Mouse (Mus musculus) cerebellum, adult 2 months (tissue): Measurements from ENCODE around the gene Ppfibp1. TPM values are rescaled to one million over a fixed set of nuclear protein-coding genes. Genes with fewer than 3 reads are reported as not detected.

ENCODE experiments used
- DNase-seq, 2 experiments: peaks; one replicate each; pipeline ENCODE4 v3.0.0; 2021
- H3K27ac ChIP-seq: fragments of 200-500 bp; 2 replicates; pipeline ENCODE4 v1.5.1; 2012; ENCODE audit warnings: low read length, control low read depth, inconsistent platforms; ENCODE audit not compliant: insufficient read depth
- H3K27me3 ChIP-seq: fragments of 200-500 bp; 2 replicates; pipeline ENCODE4 v1.6.1; 2012; ENCODE audit warnings: inconsistent platforms, mild to moderate bottlenecking, low read length, moderate library complexity; ENCODE audit not compliant: control insufficient read depth, insufficient read depth
- H3K4me1 ChIP-seq: fragments of 200-500 bp; 2 replicates; pipeline ENCODE4 v1.6.1; 2011; ENCODE audit warnings: low read length; ENCODE audit not compliant: control insufficient read depth, insufficient read depth
- H3K4me3 ChIP-seq: fragments of 200-500 bp; replicated peaks from 2 replicates; pipeline ENCODE3; 2011; ENCODE audit warnings: mild to moderate bottlenecking, low read depth, low read length, control low read depth; ENCODE audit not compliant: insufficient read depth
- CTCF ChIP-seq: fragments of 200-500 bp; IDR thresholded peaks from 2 replicates; pipeline ENCODE4 v1.5.1; 2011; ENCODE audit warnings: low read depth, mild to moderate bottlenecking, control low read depth, low read length, moderate library complexity, borderline replicate concordance; ENCODE audit not compliant: insufficient read depth
- POLR2A ChIP-seq: fragments of 200-500 bp; IDR thresholded peaks from 2 replicates; pipeline ENCODE4 v1.6.1; 2011; ENCODE audit warnings: low read length, control low read depth, borderline replicate concordance; ENCODE audit not compliant: insufficient read depth
- WGBS: fragments of 180-500 bp; shearing (Covaris S2); methylation state at CpG from one replicate; pipeline ENCODE4 v1.1.7; 2018; 5-methylcytosine and 5-hydroxymethylcytosine counted together
- polyA plus RNA-seq: library from polyadenylated mRNA; depleted of rRNA; stranded (reverse); fragments of >200 nt; gene quantifications from 2 replicates; pipeline ENCODE4 v1.2.3, GENCODE M21; 2012

Gene Ppfibp1
- polyA plus RNA-seq, 1 experiment: 9.4 TPM

DNA sequence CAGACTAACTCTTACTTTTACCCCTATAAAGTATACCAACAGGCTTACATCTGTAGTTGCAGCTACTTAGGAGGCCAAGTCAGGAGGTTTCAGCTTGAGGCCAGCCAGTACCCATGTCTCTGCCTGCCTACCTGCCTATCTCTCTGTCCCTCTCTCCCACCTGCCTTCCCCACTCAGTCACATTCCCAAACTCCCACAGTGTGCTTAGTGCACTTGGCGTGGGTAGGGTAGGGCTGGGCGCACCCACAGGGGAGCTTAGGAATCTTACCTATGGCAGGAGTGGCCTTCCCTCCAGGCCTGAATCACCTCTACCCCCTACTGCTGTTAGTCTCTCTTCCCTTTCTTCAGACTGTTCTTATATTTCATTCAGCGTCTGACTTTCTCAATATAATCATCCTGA lies 82.5 kb downstream of the Ppfibp1 start:
- no peak for DNase-seq
- no peak overlapping the region for H3K27ac ChIP-seq
- TF ChIP-seq POLR2A (no peak), CTCF (no peak)
- H3K4me1 ChIP-seq: no peaks in the 10 kb centered on the region
- no peaks in the 10 kb centered on the region for H3K27me3 ChIP-seq
- WGBS: 81% methylated on average over 3 of the region's 3 CpGs
- H3K4me3 ChIP-seq: no peak overlapping the region

DNA sequence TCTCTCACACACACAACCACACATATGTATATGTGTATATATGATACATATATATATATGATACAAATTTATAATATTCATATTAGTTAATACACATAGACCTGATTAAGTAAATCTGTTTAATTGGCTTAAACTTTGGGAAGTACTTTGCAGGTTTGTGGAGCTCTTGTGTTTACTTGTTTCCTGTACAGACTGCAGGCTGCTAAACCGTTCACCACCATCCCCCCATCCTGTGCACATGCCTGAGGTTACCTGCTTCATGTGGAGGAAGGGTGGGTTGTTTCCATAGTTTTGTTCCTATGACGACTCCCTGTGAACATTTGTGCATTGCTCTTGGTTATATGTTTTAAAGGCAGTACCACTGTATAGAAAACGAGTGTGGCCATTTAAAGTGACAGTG lies 83.1 kb downstream of the Ppfibp1 start:
- DNase-seq: no peak
- 74% methylated on average over 3 of the region's 3 CpGs for WGBS
- Histone ChIP-seq H3K4me3 (no peak overlapping the region), H3K27ac (no peak overlapping the region), H3K27me3 (no peaks in the 10 kb centered on the region), H3K4me1 (no peaks in the 10 kb centered on the region)
- TF ChIP-seq CTCF (no peak), POLR2A (no peak)

DNA sequence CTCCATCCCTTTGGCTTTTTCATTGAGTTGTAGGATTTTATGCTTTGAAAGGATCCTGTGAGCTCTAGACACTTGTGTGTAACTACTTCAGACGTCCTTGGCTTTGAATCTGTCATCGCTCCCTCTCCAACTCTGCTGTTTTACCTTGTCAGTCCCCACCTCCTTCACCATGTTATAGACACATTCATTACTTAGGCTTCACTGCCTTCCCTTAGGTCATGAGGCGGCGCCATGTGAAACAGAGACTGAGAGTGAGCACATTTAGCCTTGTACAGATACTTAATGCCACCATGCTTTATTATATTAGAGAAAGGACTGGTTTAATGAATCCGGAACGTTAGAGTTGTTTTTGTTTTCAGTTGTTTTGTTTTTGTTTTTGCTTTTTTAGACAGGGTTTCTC lies 83.7 kb downstream of the Ppfibp1 start:
- Histone ChIP-seq H3K27ac (no peak overlapping the region), H3K4me1 (no peaks in the 10 kb centered on the region), H3K27me3 (no peaks in the 10 kb centered on the region), H3K4me3 (no peak overlapping the region)
- 82% methylated on average over 6 of the region's 6 CpGs for WGBS
- no peak for TF ChIP-seq CTCF
- no peak for DNase-seq

DNA sequence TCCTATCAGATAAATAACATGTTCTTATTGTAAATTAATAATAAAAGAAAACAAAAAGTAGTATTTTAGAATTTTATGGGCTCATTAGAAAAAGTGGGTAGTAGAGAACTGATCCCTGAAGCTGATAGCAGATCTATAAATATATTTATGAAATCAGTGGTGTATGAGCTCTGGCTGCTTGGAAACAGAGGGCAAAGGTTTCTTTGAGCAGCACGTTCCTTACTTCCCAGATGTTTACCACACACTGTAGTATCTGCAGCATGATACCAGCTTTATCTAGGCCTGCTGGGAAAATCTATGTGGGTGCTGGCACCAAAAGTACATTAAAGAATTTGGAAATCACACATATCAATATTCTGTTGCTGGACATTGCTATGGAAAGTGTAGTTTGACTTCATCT lies 84.5 kb downstream of the Ppfibp1 start:
- Histone ChIP-seq H3K27me3 (no peaks in the 10 kb centered on the region), H3K4me1 (no peaks in the 10 kb centered on the region), H3K4me3 (no peak overlapping the region), H3K27ac (no peak overlapping the region)
- no peak for DNase-seq
- TF ChIP-seq CTCF: no peak
- no peak for TF ChIP-seq POLR2A
- 62% methylated on average over 1 of the region's 1 CpGs for WGBS

DNA sequence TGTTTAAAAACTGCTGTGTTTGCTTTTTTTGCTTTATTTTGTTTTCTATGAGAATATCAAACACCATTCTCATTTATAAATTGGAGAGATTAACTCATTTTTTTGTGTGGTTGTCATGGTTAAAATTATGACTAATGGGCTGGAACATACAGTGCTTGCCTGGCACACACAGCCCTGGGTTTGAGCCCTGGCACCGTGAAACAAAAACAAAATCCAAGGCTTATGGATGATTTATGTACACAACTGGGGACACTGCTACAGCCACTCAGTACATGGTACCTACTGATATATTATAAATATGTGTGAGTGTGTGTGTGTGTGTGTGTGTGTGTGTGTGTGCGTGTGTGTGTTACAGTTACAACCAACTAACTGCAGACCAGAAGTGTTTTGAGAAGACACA lies 85.1 kb downstream of the Ppfibp1 start:
- Histone ChIP-seq H3K27me3 (no peaks in the 10 kb centered on the region), H3K4me1 (no peaks in the 10 kb centered on the region), H3K4me3 (no peak overlapping the region), H3K27ac (no peak overlapping the region)
- no peak for DNase-seq
- 44% methylated on average over 2 of the region's 2 CpGs for WGBS
- TF ChIP-seq POLR2A (no peak), CTCF (no peak)

DNA sequence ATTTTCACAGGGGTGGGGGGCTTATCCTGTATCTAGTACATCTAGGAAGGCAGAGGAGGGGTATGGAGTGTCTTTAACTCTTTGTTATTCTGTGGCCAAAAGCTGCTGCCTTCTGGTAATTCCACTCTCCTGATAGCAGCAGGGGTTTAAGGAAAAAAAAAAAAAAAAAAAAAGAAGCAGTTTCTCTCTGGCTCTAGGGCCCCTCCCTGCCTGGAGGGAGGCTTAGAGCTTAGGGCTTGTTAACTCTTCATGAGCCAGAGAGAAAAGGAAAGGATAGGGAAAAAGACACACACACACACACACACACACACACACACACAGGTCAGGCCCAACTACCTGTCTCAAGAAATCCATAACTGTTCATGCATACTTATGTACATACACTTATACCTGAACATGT lies 85.5 kb downstream of the Ppfibp1 start:
- Histone ChIP-seq H3K27me3 (no peaks in the 10 kb centered on the region), H3K4me3 (no peak overlapping the region), H3K27ac (no peak overlapping the region), H3K4me1 (no peaks in the 10 kb centered on the region)
- TF ChIP-seq CTCF (no peak), POLR2A (no peak)
- DNase-seq: no peak

DNA sequence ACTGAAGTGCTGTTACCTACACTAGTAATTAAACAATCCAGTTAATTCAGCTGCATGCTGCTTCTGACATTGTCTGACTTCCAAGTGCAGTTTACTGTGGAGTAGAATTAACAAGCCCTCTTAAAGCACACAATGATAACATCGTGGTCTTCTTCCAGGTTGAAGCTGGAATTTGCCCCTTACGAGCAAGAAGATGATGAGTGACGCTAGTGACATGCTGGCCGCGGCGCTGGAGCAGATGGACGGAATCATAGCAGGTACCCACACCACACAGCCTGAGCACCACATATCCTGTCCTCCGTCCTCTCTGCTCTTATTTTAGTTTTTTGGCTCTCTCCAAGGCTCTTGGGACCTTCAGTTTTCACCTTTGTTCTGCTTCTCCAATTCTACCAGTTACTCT lies 88.2 kb downstream of the Ppfibp1 start:
- WGBS: 84% methylated on average over 8 of the region's 8 CpGs
- TF ChIP-seq CTCF: no peak

DNA sequence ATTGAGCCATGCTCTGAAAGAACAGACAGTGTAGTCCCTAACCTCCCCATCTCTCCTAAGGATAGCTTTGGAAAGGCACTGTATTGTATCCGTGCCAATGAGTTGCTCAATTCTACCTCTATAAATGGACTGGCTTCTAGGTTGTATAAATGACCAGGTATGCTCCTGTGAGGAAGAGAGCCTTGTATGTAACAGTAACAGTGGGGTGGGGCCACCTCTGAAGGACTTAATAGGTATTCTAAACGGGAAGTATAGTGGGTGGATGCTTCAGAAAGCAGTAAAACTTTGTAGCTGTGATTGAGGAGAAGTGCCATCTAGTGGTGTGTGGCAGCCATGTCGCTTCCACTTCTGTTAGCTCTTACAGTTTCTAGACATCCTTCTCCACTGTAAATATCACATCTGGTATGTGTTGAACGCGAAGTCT lies 90.4 kb downstream of the Ppfibp1 start:
- 65% methylated on average over 5 of the region's 5 CpGs for WGBS
- no peak for DNase-seq
- Histone ChIP-seq H3K27me3 (no peaks in the 10 kb centered on the region), H3K27ac (no peak overlapping the region), H3K4me3 (no peak overlapping the region), H3K4me1 (no peaks in the 10 kb centered on the region)
- TF ChIP-seq POLR2A (no peak), CTCF (peak; percentile 14; the same call in 1 of the 2 replicates)

More for the DNA sequence above, 88.2 kb downstream of the Ppfibp1 start:
- no peak for DNase-seq
- Histone ChIP-seq H3K27me3 (no peaks in the 10 kb centered on the region), H3K4me3 (no peak overlapping the region), H3K27ac (no peak overlapping the region), H3K4me1 (no peaks in the 10 kb centered on the region)

DNA sequence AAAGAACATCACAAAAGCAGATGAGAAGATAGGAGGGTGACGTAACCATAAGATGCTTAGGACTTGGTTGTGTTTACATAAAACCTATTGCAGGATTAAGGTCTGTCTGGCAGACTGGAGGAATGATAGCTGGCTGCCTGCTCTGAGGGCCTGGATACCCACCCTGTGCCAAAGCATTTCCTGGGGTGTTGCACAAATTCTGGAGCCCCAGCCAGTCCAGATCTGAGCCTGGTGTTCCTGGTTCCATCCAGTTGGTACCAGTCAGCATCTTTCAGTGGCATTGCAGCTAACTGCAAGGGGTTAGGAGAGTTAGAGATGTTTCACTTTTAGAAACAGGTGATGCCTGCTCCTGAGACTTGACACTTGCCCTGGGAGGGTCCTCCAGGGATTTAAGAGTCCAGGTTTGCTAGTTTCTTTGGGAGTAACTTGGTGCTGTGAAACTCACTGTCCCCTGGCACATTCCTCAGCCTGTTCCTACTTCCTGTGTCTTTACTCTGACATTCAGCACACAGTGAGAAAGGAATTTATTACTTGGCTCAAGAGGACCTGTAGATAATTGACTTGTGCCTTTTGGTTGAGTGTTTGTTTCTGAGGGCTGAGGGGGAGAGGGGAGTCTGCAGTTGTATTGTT lies 90.9 kb downstream of the Ppfibp1 start:
- no peak for DNase-seq
- Histone ChIP-seq H3K4me3 (no peak overlapping the region), H3K4me1 (no peaks in the 10 kb centered on the region), H3K27ac (no peak overlapping the region), H3K27me3 (no peaks in the 10 kb centered on the region)
- TF ChIP-seq CTCF (no peak), POLR2A (no peak)
- WGBS: 92% methylated on average over 1 of the region's 1 CpGs
